Mouse (Mus musculus): ENCODE measurements around the gene Nup133. TPM values are rescaled to one million over a fixed set of nuclear protein-coding genes. Genes with fewer than 3 reads are reported as not detected.

The Nup133 gene
- polyA plus RNA-seq (2015; fragmentation: Nextera tagmentation; extraction: Ambion mirVana) = 7.7 and 8.5 TPM in 2 replicates

- Histone ChIP-seq H3K4me2 (replicated peaks; ENCODE audit: low read depth) (peak within 1 kb of the TSS; percentile 97), H3K36me3 (ENCODE audit: control insufficient read depth, insufficient read depth) (peaks cover 14% of the 10 kb centered on the region), H3K27me3 (replicated peaks; ENCODE audit: control insufficient read depth, insufficient read depth, low read length) (no peaks in the 10 kb centered on the region), H3K4me3 (ENCODE audit: low read depth, low read length) (peak within 1 kb of the TSS; percentile 100), H3K27ac (ENCODE audit: low read depth, low read length) (peak within 1 kb of the TSS; percentile 90), H3K9ac (ENCODE audit: low read depth, low read length) (peak within 1 kb of the TSS; percentile 81), H3K9me3 (ENCODE audit: control insufficient read depth) (no peaks in the 10 kb centered on the region), H3K4me1 (replicated peaks; ENCODE audit: control insufficient read depth, insufficient read depth, low read length) (peaks cover 6% of the 10 kb centered on the region)
- under 1% methylated on average over 73 of the region's 77 CpGs for WGBS
- peak; percentile 89 for ATAC-seq
- no peak; the same call in 1 of the 2 replicates for TF ChIP-seq CTCF (IDR thresholded peaks at IDR 0.05; ENCODE audit: low read depth)
These were observed at the start of gene Nup133 for GRCm38 (mm10) chr8:123948942-123949685. TSS of gene Nup133 (minus strand) at chr8:123949265.

- ATAC-seq = peak; percentile 72
- no peak for TF ChIP-seq CTCF (IDR thresholded peaks at IDR 0.05; ENCODE audit: low read depth)
- WGBS = 35% methylated on average over 3 of the region's 3 CpGs
- Histone ChIP-seq H3K9me3 (ENCODE audit: control insufficient read depth) (no peaks in the 10 kb centered on the region), H3K4me3 (ENCODE audit: low read depth, low read length) (no peak overlapping the region), H3K4me1 (replicated peaks; ENCODE audit: control insufficient read depth, insufficient read depth, low read length) (no peaks in the 10 kb centered on the region), H3K9ac (ENCODE audit: low read depth, low read length) (no peak overlapping the region), H3K36me3 (ENCODE audit: control insufficient read depth, insufficient read depth) (peaks cover 27% of the 10 kb centered on the region), H3K27me3 (replicated peaks; ENCODE audit: control insufficient read depth, insufficient read depth, low read length) (no peaks in the 10 kb centered on the region), H3K27ac (ENCODE audit: low read depth, low read length) (peak overlapping the region; percentile 46), H3K4me2 (replicated peaks; ENCODE audit: low read depth) (no peak overlapping the region)
These were observed 44.9 kb upstream of the Nup133 start for GRCm38 (mm10) chr8:123993997-123994396.

DNA sequence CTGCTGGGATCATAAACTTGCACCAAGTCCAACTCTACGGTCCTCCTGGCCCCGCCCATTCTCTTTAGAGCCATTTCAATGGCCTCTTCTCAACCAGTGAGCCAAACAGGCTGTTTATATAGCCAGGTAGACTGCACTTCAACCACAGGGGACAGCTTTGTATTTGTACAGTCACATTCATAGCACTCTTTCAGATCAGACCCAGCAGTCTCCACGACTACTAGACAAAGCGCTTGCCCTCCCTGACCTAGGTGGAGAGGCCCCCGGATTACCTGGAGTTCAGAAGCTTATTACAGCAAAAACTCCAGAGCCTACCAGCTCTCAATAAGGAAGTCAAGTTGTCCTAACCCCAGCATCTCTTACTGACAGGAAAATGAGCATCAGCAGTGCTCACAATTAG, 44.5 kb upstream of the Nup133 start:
- whole genome bisulfite sequencing = 41% methylated on average over 5 of the region's 5 CpGs
- TF ChIP-seq CTCF (IDR thresholded peaks at IDR 0.05; ENCODE audit: low read depth) = no peak
- Histone ChIP-seq H3K36me3 (ENCODE audit: control insufficient read depth, insufficient read depth) (peaks cover 27% of the 10 kb centered on the region), H3K4me2 (replicated peaks; ENCODE audit: low read depth) (no peak overlapping the region), H3K4me3 (ENCODE audit: low read depth, low read length) (no peak overlapping the region), H3K9me3 (ENCODE audit: control insufficient read depth) (no peaks in the 10 kb centered on the region), H3K27ac (ENCODE audit: low read depth, low read length) (peak overlapping the region; percentile 46), H3K9ac (ENCODE audit: low read depth, low read length) (no peak overlapping the region), H3K27me3 (replicated peaks; ENCODE audit: control insufficient read depth, insufficient read depth, low read length) (no peaks in the 10 kb centered on the region), H3K4me1 (replicated peaks; ENCODE audit: control insufficient read depth, insufficient read depth, low read length) (no peaks in the 10 kb centered on the region)
- ATAC-seq = peak; percentile 54

- no peak overlapping the region for H3K4me2 ChIP-seq (replicated peaks; ENCODE audit: low read depth)
- no peak overlapping the region for H3K27ac ChIP-seq (ENCODE audit: low read depth, low read length)
- no peak overlapping the region for H3K4me3 ChIP-seq (ENCODE audit: low read depth, low read length)
- H3K9ac ChIP-seq (ENCODE audit: low read depth, low read length) = no peak overlapping the region
- no peaks in the 10 kb centered on the region for H3K9me3 ChIP-seq (ENCODE audit: control insufficient read depth)
- H3K27me3 ChIP-seq (replicated peaks; ENCODE audit: control insufficient read depth, insufficient read depth, low read length) = no peaks in the 10 kb centered on the region
- ATAC-seq = no peak
- no peaks in the 10 kb centered on the region for H3K4me1 ChIP-seq (replicated peaks; ENCODE audit: control insufficient read depth, insufficient read depth, low read length)
- WGBS = 79% methylated on average over 8 of the region's 8 CpGs
- peaks cover 22% of the 10 kb centered on the region for H3K36me3 ChIP-seq (ENCODE audit: control insufficient read depth, insufficient read depth)
- TF ChIP-seq CTCF (IDR thresholded peaks at IDR 0.05; ENCODE audit: low read depth) = peak; percentile 67
These were observed 43.5 kb upstream of the Nup133 start for GRCm38 (mm10) chr8:123992587-123992986.

- no peak overlapping the region for H3K4me3 ChIP-seq (ENCODE audit: low read depth, low read length)
- H3K9ac ChIP-seq (ENCODE audit: low read depth, low read length) = no peak overlapping the region
- H3K4me2 ChIP-seq (replicated peaks; ENCODE audit: low read depth) = no peak overlapping the region
- no peaks in the 10 kb centered on the region for H3K27me3 ChIP-seq (replicated peaks; ENCODE audit: control insufficient read depth, insufficient read depth, low read length)
- peaks cover 6% of the 10 kb centered on the region; the same call in 1 of the 2 replicates for H3K36me3 ChIP-seq (ENCODE audit: control insufficient read depth, insufficient read depth)
- H3K9me3 ChIP-seq (ENCODE audit: control insufficient read depth) = no peaks in the 10 kb centered on the region
- no peak for TF ChIP-seq CTCF (IDR thresholded peaks at IDR 0.05; ENCODE audit: low read depth)
- no peak for ATAC-seq
- WGBS = 58% methylated on average over 13 of the region's 13 CpGs
- H3K27ac ChIP-seq (ENCODE audit: low read depth, low read length) = no peak overlapping the region
- H3K4me1 ChIP-seq (replicated peaks; ENCODE audit: control insufficient read depth, insufficient read depth, low read length) = no peaks in the 10 kb centered on the region
These were observed 41.4 kb upstream of the Nup133 start for GRCm38 (mm10) chr8:123990277-123991049.

DNA sequence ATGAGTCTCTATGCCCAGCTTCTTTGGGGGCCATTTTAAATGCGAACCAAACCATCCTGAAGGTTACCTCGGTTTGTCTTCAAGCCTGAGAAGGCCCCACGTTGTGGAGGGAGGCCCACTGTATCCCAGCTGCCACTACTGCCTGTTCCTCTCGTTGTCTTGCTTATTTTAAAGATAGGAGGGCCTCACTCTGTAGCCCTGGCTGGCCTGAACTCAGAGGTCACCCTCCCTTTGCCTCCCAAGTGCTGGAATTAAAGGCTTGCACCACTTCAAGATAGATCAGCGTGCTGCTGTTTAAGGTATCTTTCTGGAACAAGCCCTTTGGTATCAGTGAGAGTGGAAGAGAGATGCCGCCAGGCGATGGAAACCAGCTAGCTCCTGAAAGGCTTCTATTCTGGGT, 40.1 kb upstream of the Nup133 start:
- H3K9ac ChIP-seq (ENCODE audit: low read depth, low read length) = no peak overlapping the region
- H3K27ac ChIP-seq (ENCODE audit: low read depth, low read length) = no peak overlapping the region
- H3K36me3 ChIP-seq (ENCODE audit: control insufficient read depth, insufficient read depth) = 0 out of 2 replicates have a peak, but pooled peaks cover 6% of the 10 kb centered on the region
- 48% methylated on average over 7 of the region's 7 CpGs for WGBS
- ATAC-seq = no peak
- no peak overlapping the region for H3K4me3 ChIP-seq (ENCODE audit: low read depth, low read length)
- no peak for TF ChIP-seq CTCF (IDR thresholded peaks at IDR 0.05; ENCODE audit: low read depth)
- no peaks in the 10 kb centered on the region for H3K4me1 ChIP-seq (replicated peaks; ENCODE audit: control insufficient read depth, insufficient read depth, low read length)
- H3K27me3 ChIP-seq (replicated peaks; ENCODE audit: control insufficient read depth, insufficient read depth, low read length) = no peaks in the 10 kb centered on the region
- H3K4me2 ChIP-seq (replicated peaks; ENCODE audit: low read depth) = no peak overlapping the region
- no peaks in the 10 kb centered on the region for H3K9me3 ChIP-seq (ENCODE audit: control insufficient read depth)

All from intestine, postnatal 0 days (tissue).